Mouse (Mus musculus) right cerebral cortex, postnatal 36 days (tissue): ENCODE measurements around the gene Rnf169.

Experiments
- DNase-seq, 2 experiments: peaks; one replicate each; pipeline ENCODE4 v3.0.0; 2022; ENCODE audit warnings: low spot score in 2 of 2, mixed read lengths in 1 of 2

Rnf169 gene

DNA sequence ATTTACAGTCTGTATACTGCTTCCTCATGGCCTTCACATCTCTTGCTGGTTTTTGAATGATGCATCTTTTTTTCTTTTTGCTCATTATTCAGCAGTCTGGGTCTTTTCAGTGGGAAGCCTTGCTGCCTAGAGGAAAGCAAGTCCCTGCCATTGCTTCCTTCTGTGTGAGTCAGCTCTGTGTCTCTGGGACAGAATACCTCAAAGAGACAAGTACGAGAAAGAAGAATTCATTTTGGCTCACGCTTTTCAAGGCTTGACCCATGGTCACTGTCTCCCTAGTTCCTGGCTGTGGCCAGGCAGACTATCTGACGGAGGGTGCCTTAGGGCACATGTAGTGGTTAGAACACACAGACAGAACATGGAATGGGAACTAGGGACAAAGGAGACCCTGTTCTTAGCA, 86.3 kb downstream of the Rnf169 start:
- DNase-seq, result no peak

DNA sequence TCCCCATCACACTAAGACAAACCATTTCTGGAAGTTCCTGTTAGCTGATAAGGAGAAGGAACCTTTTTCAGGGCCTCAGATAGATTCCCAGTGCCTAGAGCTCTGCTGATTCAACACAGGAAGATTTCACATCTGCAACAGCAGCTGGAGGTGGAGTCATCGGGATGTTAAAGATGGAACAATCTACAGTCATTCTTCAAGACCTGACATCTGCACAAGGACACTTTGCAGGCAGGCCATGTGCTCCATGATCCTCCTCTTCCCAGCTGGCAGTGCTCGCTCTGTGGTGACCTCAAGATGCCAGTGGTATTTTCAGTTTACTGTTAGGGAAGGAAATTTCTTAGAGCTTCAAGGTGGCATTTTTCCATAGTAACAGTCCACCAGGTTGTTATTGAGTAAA, 87.9 kb downstream of the Rnf169 start:
- no peak for DNase-seq

DNA sequence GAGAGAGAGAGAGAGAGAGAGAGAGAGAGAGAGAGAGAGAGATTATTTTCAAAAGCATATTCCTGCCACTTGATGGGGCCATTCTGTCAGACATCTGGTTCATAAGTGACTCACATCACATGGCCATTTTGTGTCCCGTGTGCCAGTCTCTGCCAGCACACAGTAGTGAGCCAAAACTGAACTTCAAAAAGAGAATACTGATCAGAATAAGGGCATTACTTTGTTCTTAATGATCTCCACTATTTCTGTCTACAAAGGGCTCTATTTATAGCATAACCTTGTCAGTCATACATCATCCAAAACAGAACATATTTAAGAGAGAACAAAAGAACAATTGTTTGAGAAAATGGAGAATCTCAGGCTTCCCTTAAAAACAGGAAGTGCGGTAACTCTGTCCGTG, 88.8 kb downstream of the Rnf169 start:
- no peak for DNase-seq

DNA sequence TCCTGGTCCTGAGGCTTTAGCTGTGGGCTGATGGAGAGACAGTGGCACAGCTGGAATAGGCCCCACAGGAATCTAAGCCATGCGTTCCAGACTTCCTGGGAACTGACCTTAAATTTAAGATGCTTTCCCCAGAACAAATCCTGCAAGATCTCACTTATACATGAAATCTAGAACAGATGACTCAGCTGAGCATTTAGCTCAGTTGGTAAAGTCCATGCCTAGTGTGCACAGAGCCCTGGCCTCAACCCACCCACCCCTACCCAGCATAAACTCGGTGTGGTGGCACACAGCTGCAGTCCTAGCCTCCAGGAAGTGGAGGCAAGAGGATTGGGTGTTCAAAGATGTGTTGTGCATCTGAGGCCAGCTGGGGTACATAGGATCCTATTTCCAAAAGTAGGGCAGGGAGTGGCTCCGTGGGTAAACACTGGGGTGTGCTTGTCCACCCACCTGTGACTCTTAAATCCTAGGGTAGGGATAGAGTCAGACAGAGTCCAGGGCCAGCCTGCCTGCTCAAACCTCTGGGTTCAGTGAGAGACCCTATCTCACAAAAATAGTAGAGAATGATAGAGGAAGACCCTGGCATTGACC, 90.0 kb downstream of the Rnf169 start:
- no peak for DNase-seq

DNA sequence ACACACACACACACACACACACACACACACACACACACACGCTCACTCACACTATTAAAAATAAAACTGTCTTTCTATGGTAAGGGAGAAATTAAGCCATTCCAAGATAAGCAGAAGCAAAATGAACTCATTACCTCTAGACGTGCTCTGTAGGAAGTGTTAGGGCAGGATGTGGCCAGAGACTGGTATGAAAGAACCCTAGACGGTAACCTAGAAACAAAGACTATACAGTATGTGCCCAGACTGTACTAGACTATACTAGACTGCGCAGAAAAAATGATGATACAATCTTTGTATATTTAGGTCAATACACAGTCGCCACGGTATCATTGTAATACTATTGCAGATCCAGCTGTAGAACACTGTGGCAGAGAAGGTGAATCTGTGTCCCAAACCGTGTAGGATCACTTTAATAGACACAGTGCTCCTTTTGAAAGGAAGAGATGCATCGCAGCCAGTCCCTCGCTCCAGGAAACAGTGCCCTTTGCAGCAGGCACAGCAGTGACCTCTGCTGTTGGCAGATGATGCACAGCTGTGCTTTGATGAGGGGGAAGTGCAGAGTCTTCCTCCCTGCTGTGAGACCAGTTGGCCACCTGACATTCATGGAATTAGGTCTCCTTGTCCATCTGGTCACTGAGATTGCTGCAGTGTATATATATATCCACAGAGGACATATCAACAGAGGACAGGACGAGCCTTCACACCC, 90.9 kb downstream of the Rnf169 start:
- no peak for DNase-seq

DNA sequence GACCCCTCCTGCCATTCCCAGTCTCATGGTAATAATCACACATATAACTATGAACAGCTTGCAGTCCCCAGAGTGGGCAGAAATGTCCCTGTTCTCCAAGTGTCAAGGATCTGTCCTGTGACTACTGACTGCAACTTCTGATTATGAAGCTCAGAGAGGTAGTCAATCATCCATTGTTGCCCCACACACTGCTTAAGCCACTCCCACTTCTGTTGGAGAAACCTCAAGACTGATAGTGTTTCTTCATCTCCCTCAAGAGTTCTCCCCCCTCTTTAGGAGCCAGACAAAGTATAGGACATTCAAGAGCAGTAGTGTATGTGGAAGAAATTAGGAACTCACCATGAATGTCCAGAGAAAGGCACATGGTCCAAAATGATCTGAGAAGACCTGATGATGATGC, 92.5 kb downstream of the Rnf169 start:
- DNase-seq, result no peak

DNA sequence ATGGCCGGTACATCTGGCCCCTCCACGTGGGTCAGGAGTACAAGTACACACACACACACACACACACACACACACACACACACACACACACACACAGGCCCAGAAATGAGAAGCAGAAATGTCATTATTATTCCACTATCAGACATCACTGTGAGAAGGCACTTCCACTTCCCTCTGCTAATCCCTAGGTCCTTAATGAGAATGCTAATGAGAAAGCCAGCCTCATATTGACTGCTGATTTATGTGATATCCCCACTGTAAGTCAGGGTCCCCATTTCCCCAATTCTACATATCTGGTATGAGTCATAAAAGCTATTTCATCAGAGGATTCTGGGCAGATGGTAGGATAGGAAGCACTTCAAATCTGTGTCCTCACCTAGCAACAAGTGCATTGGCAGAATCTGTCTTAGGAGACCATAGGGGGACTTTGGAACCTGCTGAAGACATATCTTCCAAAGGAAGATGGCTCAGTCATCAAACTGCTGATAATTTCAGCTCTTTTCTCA, 93.0 kb downstream of the Rnf169 start:
- DNase-seq, result no peak

DNA sequence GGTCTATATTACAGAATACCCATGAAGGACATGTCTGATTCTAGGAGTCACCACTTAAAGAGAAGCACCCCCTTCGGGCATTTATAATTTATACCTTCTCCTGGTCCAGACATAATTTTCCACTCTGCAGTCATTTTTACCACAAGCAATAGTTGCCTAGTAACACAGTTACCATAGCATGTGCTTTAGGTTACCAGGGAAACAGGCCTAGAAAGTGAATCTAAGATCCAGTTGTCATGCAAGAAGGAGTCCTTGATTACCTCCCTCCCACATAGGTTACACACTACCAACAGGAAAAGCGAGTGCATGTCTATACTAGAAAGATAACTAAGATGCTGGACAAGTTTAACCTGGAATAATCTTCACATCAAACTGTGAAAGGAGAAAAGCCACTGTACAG, 102.0 kb downstream of the Rnf169 start:
- no peak for DNase-seq

DNA sequence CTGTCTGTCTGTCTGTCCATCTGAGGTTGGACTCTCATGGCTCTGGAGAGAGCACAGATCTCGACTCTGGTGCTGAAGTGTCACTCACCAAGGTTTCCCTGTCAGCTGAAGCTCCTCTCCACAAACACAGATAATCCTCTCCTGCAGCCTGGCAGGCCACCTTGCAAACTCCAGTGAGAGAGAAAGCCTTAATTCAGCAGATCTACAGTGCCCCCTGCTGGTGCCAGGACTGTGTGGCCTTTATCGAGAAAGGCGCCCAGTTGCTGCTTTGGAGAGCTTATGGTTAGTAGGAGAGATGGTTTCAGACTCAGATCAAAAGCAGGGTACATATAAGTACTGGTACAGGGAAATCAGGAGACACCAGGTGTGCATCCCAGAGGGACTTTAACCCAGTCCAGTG, 103.9 kb downstream of the Rnf169 start:
- DNase-seq, result peak; percentile 76 to 77

DNA sequence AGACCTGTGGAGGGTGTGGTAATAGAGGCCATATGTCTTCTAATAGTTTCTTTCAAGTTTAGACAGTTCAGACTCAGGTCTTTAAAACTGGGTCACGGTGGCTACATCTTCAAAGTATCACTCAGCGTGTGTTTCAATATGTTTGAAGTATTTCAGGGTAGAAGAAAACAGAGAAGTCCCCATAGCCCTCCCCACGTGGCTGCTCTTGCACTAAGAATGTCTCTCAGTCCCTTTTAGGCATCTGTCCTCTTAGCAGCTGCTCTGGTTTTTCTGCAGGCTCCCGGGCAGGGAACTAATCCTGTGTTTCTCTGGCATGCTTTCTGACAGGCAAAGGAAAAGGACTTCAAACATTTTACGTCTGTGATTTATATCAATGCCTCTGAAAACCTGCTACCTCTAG, 104.4 kb downstream of the Rnf169 start:
- DNase-seq, result no peak

DNA sequence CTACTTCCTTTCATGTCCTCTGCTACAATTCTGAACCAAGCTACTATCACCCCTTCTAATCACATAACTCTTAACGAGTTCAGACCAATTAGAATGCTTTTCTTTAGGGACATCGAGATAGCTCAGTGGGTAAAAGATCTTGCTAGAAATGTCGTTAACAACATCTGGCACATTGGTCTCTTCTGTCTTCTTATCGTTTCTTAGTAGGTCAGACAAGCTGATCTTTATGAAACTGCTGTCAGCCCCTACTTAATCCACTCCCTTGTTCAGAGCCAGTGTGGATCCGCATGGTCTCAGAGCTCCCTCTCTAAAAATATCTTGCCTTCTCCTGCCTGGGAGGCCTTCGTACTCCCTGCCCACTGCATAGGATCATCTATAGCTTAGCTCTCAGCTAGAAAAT, 106.3 kb downstream of the Rnf169 start:
- DNase-seq, result no peak
